Mouse (Mus musculus): ENCODE measurements at regions not wholly inside any gene's neighbourhood (a gene's known extent, or its start where the extent isn't known, plus 50 kb on each side); places are given as distances from the start of the nearest gene placed in this dataset.

- TF ChIP-seq CTCF (IDR thresholded peaks at IDR 0.05; ENCODE audit: low read depth, low read length) (no peak), POLR2A (IDR thresholded peaks at IDR 0.05; ENCODE audit: borderline replicate concordance, low read depth, low read length) (no peak)
Measured at GRCm38 (mm10) chr7:121257466-121257865, 134.2 kb upstream of the Hs3st2 start.
